Mouse (Mus musculus) neural tube, embryonic 12.5 days (tissue): Measurements from ENCODE around the gene Prdm1. TPM values are rescaled to one million over a fixed set of nuclear protein-coding genes. Genes with fewer than 3 reads are reported as not detected.
A peak's percentile ranks its signal among the peaks of the same experiment; 100 is the strongest.

Experiments
- ATAC-seq: fragments of 200-750 bp; cut with Nextera tagmentation; 2 replicates; pipeline ENCODE4 v1.8.0; 2017; ENCODE audit warnings: low read depth, mild to moderate bottlenecking, moderate TSS enrichment, moderate library complexity; ENCODE audit not compliant: low FRiP score
- H3K27ac ChIP-seq: fragments of 300-500 bp; sonication (generic); 2 replicates; pipeline ENCODE4 v1.5.1; 2016
- H3K27me3 ChIP-seq: fragments of 300-500 bp; sonication (generic); replicated peaks from 2 replicates; pipeline ENCODE4 v1.6.1; 2016; ENCODE audit warnings: mild to moderate bottlenecking
- H3K36me3 ChIP-seq: fragments of 300-500 bp; sonication (generic); 2 replicates; pipeline ENCODE4 v1.6.1; 2016; ENCODE audit warnings: mild to moderate bottlenecking
- H3K4me1 ChIP-seq: fragments of 300-500 bp; sonication (generic); 2 replicates; pipeline ENCODE4 v1.6.1; 2016
- H3K4me2 ChIP-seq: fragments of 300-500 bp; sonication (generic); replicated peaks from 2 replicates; pipeline ENCODE4 v1.6.1; 2016; ENCODE audit warnings: mild to moderate bottlenecking
- H3K4me3 ChIP-seq: fragments of 300-500 bp; sonication (generic); 2 replicates; pipeline ENCODE4 v1.5.1; 2016
- H3K9ac ChIP-seq: fragments of 300-500 bp; sonication (generic); 2 replicates; pipeline ENCODE4 v1.6.1; 2016; ENCODE audit warnings: mild to moderate bottlenecking
- H3K9me3 ChIP-seq: fragments of 300-500 bp; sonication (generic); 2 replicates; pipeline ENCODE4 v1.6.1; 2016; ENCODE audit warnings: mild to moderate bottlenecking
- WGBS: fragments of 180-500 bp; shearing (Covaris S2); methylation state at CpG from one replicate; pipeline ENCODE4 v1.1.7; 2016; 5-methylcytosine and 5-hydroxymethylcytosine counted together
- polyA plus RNA-seq: library from polyadenylated mRNA; unstranded; fragments of >200 nt; fragmentation: Nextera tagmentation; extraction: Ambion mirVana; gene quantifications from 2 replicates; pipeline ENCODE4 v1.2.1, GENCODE M21; 2016

Prdm1 gene
- polyA plus RNA-seq, 1 experiment from 2014 or later: 0.81 TPM

DNA sequence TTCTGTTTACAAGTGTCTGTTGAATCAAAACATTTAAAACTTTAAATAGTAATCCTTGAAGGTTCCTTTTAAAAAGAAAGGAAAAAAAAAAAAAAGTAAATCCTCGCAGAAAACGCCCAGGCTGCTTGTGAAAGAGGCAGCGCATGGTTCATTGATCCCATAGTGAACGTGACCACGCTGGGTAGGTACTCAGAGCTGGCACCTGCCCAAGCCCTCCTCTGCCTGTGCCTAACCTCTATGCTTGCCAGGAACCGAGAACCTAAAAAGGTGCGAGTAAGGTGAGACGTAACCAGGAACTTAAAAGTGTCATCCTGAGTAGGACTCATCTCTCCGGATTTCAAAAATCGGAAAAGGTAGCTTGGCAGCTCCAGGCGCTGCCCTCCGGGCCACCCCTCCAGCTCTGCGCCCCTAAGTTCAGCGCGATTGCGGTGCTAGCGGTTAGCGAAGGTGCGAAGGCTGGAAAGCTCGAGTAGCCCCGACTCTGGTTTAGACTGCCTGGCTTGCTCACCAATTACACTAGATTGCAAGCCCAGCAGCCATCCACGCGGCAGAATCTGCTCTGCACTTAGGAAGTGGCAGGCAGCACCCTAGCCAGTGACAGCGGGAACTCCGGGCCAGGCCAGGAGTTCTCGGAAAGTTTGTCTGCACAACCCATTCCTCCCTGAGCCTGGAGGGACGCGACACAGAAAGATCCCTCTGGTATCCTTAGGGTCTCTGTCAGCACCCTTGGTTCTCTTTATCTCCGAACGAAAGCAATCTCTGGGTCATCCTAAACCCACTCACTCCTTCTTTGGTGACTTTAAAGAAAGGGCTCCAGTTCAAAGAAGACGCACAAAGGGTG is 1.3 kb downstream of the Prdm1 start:
- peaks cover 31% of the 10 kb centered on the region for H3K27me3 ChIP-seq
- ATAC-seq: no peak
- under 1% methylated on average over 31 of the region's 31 CpGs for WGBS

DNA sequence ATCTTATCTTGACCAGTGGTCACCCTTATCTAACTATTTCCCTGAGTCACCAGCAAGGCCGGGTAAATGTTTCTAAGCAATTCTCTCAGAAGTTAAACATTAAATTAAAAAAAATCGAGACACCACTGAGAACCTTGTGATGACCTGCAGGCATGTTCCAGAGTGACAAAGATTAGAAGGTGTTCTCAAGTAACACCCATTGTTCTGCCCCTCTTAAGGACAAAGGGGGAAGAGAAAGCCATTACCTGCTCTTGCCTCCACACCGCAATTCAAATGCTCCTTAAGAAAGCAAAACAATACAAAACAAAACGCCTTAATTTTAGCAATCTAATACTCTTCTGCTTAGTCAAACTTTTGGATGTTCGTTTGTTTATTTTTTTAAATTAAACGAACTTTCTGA is 8.1 kb downstream of the Prdm1 start:
- Histone ChIP-seq H3K4me2 (no peak overlapping the region), H3K27me3 (0 out of 2 replicates have a peak, but pooled peaks cover 4% of the 10 kb centered on the region), H3K9me3 (no peaks in the 10 kb centered on the region), H3K36me3 (no peaks in the 10 kb centered on the region), H3K9ac (no peak overlapping the region), H3K4me1 (no peaks in the 10 kb centered on the region; the same call in 1 of the 2 replicates), H3K27ac (no peak overlapping the region), H3K4me3 (no peak overlapping the region)
- no peak for ATAC-seq
- 26% methylated on average over 6 of the region's 6 CpGs for WGBS

More for the DNA sequence above, 1.3 kb downstream of the Prdm1 start:
- H3K9ac ChIP-seq: no peak overlapping the region
- no peak overlapping the region for H3K27ac ChIP-seq
- no peaks in the 10 kb centered on the region for H3K9me3 ChIP-seq
- H3K4me3 ChIP-seq: peak overlapping the region; percentile 23
- H3K36me3 ChIP-seq: no peaks in the 10 kb centered on the region
- peaks cover 17% of the 10 kb centered on the region for H3K4me1 ChIP-seq
- H3K4me2 ChIP-seq: peak overlapping the region; percentile 60

DNA sequence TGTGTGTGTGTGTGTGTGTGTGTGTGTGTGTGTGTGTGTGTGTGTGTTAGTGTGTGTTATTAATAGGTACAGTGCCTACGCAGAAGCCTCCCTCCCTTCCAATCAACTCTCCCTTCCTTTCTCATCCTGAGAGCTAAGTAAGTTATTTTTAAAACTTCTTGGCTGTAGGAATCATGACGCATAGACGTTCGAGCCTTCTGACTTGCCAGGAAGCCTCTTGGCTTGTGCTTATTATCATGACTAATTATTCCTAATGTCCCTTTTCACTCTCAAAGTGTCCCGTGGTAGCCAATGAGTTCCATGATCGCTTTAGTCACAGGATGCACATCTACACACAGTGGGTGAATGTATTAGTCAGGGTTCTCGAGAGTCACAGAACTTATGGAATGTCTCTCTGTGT is 9.7 kb downstream of the Prdm1 start:
- no peak for ATAC-seq
- Histone ChIP-seq H3K36me3 (no peaks in the 10 kb centered on the region), H3K4me1 (no peaks in the 10 kb centered on the region; the same call in 1 of the 2 replicates), H3K4me2 (no peak overlapping the region), H3K27ac (no peak overlapping the region), H3K4me3 (no peak overlapping the region), H3K27me3 (no peaks in the 10 kb centered on the region), H3K9ac (no peak overlapping the region), H3K9me3 (no peaks in the 10 kb centered on the region)
- WGBS: 80% methylated on average over 7 of the region's 7 CpGs

DNA sequence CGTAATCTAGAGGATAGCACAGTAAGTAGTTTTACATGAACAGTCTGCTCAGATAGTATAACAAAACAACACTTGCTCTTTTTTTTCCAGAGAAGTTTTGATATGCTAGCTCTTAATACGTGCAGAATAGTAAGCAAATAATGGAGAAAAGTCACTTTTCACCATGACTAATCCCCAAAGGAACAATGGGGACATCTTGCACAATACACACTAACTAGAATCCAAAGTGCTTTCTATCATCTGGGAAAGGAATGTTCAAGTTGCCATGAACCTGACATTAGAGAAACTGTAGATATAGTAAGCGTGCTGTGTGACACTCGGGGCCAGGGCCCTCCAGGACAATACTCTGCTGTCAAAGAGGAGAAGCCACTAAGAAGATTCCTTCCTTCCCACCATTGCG is 15.2 kb downstream of the Prdm1 start:
- Histone ChIP-seq H3K4me2 (no peak overlapping the region), H3K9ac (no peak overlapping the region), H3K27ac (no peak overlapping the region), H3K4me1 (no peaks in the 10 kb centered on the region; the same call in 1 of the 2 replicates), H3K36me3 (no peaks in the 10 kb centered on the region), H3K9me3 (no peaks in the 10 kb centered on the region), H3K27me3 (no peaks in the 10 kb centered on the region), H3K4me3 (no peak overlapping the region)
- no peak for ATAC-seq
- 86% methylated on average over 5 of the region's 5 CpGs for WGBS

DNA sequence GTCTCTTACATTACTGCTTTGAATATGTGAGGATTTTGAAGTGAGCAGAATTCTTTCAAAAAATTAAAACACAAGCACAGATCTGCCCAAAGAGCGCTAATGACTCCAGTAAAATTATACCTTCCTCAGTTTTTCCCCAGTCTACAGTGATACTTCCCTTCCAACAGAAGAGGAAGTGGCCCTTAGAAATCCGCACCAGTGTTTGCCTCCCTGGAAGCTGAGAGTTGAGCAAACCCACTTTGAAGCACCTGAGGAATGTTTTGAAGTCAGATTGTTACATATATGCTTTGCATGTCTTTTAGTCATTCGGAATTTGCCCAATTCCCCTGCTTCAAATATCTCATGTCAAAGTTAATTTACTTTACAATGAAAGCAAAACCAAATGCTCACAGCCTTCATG is 17.3 kb downstream of the Prdm1 start:
- 85% methylated on average over 3 of the region's 3 CpGs for WGBS
- H3K36me3 ChIP-seq: no peaks in the 10 kb centered on the region
- no peak for ATAC-seq

DNA sequence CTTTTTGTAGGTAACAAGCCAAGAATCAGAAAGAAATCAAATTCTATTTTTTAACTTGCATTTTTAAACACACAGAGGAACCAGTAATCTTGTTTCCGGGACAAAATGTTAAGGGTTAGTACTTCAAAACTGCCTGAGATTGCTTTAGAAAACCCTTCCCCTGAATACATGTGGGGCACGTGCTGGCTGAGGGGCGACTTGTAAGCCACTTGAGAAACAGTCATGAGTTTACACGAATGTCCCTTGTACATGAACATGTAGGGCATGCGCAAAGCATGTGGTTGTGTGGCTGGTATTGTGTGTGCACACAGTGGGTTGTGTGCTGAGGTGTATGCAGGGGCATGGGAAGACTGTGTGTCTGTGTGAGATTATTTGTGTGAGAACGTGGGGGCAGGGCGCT is 19.7 kb downstream of the Prdm1 start:
- ATAC-seq: no peak
- Histone ChIP-seq H3K4me2 (no peak overlapping the region), H3K4me1 (no peaks in the 10 kb centered on the region), H3K36me3 (no peaks in the 10 kb centered on the region), H3K9ac (no peak overlapping the region), H3K4me3 (no peak overlapping the region), H3K27me3 (no peaks in the 10 kb centered on the region), H3K27ac (no peak overlapping the region), H3K9me3 (no peaks in the 10 kb centered on the region)
- 95% methylated on average over 7 of the region's 7 CpGs for WGBS

More for the DNA sequence above, 17.3 kb downstream of the Prdm1 start:
- Histone ChIP-seq H3K9ac (no peak overlapping the region), H3K4me1 (no peaks in the 10 kb centered on the region; the same call in 1 of the 2 replicates), H3K4me3 (no peak overlapping the region), H3K4me2 (no peak overlapping the region), H3K27me3 (no peaks in the 10 kb centered on the region), H3K9me3 (no peaks in the 10 kb centered on the region), H3K27ac (no peak overlapping the region)

DNA sequence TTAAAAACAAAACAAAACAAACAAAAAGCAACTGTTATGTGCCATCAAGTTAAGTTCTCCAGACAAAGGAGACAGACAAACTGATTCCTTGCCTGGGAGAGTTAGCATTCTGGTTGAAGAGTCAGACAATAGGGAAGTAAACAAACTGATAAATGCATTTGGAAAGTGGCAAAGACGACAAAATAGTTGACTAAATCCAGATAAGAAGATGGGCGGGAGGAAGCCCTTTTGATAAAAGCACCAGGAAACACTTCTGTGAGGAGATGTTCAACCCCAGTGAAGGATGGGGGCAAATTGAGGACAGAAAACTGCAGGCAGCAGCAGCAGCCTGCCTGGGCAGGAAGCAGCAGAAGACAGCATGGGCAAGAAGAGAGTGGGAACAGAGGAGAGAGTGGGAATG is 20.3 kb downstream of the Prdm1 start:
- ATAC-seq: no peak
- H3K9me3 ChIP-seq: no peaks in the 10 kb centered on the region
- no peaks in the 10 kb centered on the region for H3K27me3 ChIP-seq
- no peaks in the 10 kb centered on the region for H3K4me1 ChIP-seq
- 45% methylated on average over 2 of the region's 2 CpGs for WGBS
- H3K9ac ChIP-seq: no peak overlapping the region
- no peaks in the 10 kb centered on the region for H3K36me3 ChIP-seq
- no peak overlapping the region for H3K4me2 ChIP-seq
- H3K27ac ChIP-seq: no peak overlapping the region
- no peak overlapping the region for H3K4me3 ChIP-seq

DNA sequence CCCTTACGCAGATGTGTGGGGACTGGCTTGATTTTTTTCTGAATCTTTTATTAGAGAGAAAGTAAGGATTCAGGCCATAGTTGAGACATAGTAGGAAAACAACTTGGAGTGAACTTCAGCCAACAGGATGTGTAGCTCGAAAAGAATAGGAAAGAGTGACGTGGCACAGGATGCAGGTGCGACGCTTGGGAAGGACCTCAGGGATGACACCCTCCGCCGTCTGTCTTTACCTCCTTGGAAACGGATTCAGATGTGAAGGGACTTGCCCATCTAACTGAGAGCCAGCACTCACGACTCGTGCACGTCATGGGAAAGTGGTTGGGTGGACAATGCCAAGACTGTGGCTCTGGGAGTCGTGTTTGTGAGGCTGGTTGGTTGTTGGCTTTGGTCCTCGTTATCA is 25.4 kb downstream of the Prdm1 start:
- Histone ChIP-seq H3K27me3 (no peaks in the 10 kb centered on the region), H3K4me2 (no peak overlapping the region), H3K9me3 (no peaks in the 10 kb centered on the region), H3K4me1 (0 out of 2 replicates have a peak, but pooled peaks cover 6% of the 10 kb centered on the region), H3K9ac (no peak overlapping the region), H3K36me3 (no peaks in the 10 kb centered on the region), H3K27ac (no peak overlapping the region), H3K4me3 (no peak overlapping the region)
- WGBS: 80% methylated on average over 13 of the region's 13 CpGs
- no peak for ATAC-seq

DNA sequence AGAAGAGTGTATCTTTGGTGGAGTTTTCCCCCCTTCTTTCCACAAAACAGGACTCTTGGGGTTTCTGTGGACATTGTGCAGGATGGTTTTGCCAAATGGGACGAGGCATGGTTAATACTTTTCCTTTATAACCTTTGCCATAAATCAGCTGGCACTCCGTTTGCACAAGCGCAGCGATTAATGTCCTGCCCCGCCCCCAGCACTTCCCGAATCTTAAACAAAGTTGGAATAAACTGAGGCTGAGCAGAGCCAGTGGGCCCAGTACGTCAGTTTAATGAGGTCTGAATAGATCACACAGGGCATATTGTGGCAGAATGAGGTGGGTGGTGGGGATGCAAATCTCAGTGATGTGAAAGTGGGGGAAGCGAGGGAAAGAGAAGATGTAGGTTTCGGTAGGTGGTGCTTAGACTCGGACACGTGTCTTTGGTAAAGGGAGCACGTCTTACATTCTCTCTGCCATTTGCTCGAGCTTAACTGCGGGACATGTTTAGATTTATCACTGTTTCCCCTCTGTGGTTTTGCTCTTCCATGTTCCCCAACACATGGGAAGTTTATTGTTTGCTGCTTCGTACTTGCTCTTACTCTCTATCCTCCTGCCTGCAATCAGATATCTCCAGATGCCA is 28.3 kb downstream of the Prdm1 start:
- Histone ChIP-seq H3K36me3 (no peaks in the 10 kb centered on the region), H3K9ac (no peak overlapping the region), H3K9me3 (no peaks in the 10 kb centered on the region), H3K4me3 (no peak overlapping the region), H3K4me2 (peak overlapping the region; percentile 42), H3K4me1 (0 out of 2 replicates have a peak, but pooled peaks cover 6% of the 10 kb centered on the region), H3K27ac (no peak overlapping the region), H3K27me3 (no peaks in the 10 kb centered on the region)
- WGBS: 40% methylated on average over 15 of the region's 15 CpGs
- ATAC-seq: peak; percentile 66; the same call in 1 of the 2 replicates

DNA sequence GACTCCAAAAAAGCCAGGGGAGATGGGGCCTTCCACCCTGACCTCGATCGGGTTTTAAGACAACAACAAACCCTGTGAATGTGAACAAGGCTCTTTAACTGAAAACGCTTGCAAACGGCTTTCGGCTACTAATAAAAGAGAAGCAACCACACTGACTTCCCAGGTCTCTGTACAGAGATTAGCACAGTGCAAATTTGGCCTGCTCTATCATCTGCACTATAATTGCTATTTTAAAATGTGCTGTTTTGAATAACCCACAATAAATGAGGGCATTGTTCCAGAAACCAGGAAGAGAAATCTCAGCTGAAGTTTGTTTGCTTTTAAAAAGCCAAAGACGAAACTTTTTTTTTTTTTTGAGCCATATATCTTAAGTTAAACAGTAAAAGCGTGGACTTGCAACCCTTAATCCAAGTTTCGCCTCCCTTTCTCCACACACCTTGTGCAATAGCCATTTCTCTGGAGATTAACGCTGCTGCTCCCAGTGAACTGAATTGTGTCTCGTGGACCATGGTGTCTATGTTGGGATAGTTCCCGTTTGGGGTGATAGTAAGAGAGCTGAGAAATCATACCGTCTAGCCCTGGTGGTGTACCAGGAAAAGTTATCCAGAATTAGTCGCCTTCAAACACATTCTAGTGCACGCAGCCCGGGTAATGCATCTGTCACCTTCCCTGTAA is 34.3 kb downstream of the Prdm1 start:
- Histone ChIP-seq H3K36me3 (no peaks in the 10 kb centered on the region), H3K27me3 (no peaks in the 10 kb centered on the region), H3K9ac (no peak overlapping the region), H3K27ac (no peak overlapping the region), H3K4me3 (no peak overlapping the region), H3K4me2 (no peak overlapping the region), H3K4me1 (no peaks in the 10 kb centered on the region), H3K9me3 (no peaks in the 10 kb centered on the region)
- ATAC-seq: no peak
- WGBS: 72% methylated on average over 15 of the region's 15 CpGs

DNA sequence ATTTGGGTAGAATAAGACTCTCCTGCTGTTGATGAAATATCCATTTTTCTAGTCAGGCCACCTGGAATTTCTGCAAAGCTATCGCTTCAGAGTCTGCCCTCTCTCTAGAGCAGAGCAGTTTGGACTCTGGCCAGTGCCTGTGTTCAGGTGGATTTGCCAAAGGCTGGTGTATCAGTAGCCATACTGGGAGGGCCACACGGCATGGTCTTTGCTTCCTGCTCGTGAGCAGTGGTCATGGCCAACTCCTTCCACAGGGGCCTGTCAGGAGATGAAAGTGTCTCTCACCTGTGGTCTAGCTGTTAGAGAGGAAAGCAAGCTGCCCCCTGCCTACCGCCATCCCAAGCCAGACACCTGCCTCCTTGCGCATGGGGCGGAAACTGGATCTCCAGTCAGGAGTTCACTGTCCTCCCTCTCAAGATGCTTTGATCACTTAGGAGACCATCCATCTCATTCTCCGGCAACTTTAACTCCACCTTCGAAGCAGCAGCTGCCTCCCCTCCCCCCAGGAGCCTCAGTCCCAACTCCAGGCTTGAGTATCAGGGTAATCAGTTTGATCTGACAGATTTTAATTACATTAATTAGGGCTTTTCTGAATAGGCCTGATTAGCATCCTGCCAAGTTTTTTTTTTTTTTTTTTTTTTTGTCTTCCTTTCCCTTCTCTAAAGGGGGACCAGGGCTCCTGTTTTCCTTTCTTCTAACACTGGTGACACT is 35.3 kb downstream of the Prdm1 start:
- H3K4me1 ChIP-seq: no peaks in the 10 kb centered on the region
- H3K36me3 ChIP-seq: no peaks in the 10 kb centered on the region
- H3K27me3 ChIP-seq: no peaks in the 10 kb centered on the region
- no peaks in the 10 kb centered on the region for H3K9me3 ChIP-seq
- H3K9ac ChIP-seq: no peak overlapping the region
- ATAC-seq: no peak
- WGBS: 66% methylated on average over 8 of the region's 8 CpGs
- H3K4me3 ChIP-seq: no peak overlapping the region
- no peak overlapping the region for H3K27ac ChIP-seq
- H3K4me2 ChIP-seq: no peak overlapping the region
